Mouse (Mus musculus) megakaryocyte, embryonic 14.5 days (primary cell): ENCODE measurements around the gene Wdr62. TPM values are rescaled to one million over a fixed set of nuclear protein-coding genes. Genes with fewer than 3 reads are reported as not detected.
"Not testable (repeated sequence)": the region's sequence is repeated elsewhere in the genome, so short reads cannot be mapped to it uniquely, and the experiment has no call there.

ENCODE experiments used
- H3K27me3 ChIP-seq: replicated peaks from 2 replicates; pipeline ENCODE3; 2012; ENCODE audit warnings: inconsistent platforms
- H3K36me3 ChIP-seq: replicated peaks from 2 replicates; pipeline ENCODE3; 2012; ENCODE audit warnings: low read length, inconsistent platforms, mixed read lengths
- H3K4me1 ChIP-seq: 2 replicates; pipeline ENCODE4 v1.6.1; 2012; ENCODE audit warnings: inconsistent platforms
- H3K4me3 ChIP-seq: replicated peaks from 2 replicates; pipeline ENCODE3; 2012; ENCODE audit warnings: moderate library complexity, mild to moderate bottlenecking, inconsistent platforms
- H3K9me3 ChIP-seq: 2 replicates; pipeline ENCODE4 v1.6.1; 2012; ENCODE audit warnings: inconsistent platforms
- FLI1 ChIP-seq: IDR thresholded peaks from 2 replicates; pipeline ENCODE4 v1.6.1; 2012; ENCODE audit warnings: low read length, inconsistent platforms, mixed read lengths
- GATA1 ChIP-seq: IDR thresholded peaks from 3 replicates; pipeline ENCODE4 v1.6.1; 2012; ENCODE audit warnings: mixed read lengths, low read length, inconsistent platforms, borderline replicate concordance
- polyA plus RNA-seq: library from polyadenylated mRNA; stranded (reverse); fragments of >175 nt; gene quantifications from 2 replicates; pipeline ENCODE4 v1.2.3, GENCODE M21; 2012; ENCODE audit warnings: low replicate concordance; ENCODE audit not compliant: insufficient read depth

Gene Wdr62
- polyA plus RNA-seq, 1 experiment, result 35.7 TPM

- no peak overlapping the region for H3K4me3 ChIP-seq
- H3K36me3 ChIP-seq, result no peaks in the 10 kb centered on the region
- H3K9me3 ChIP-seq, result peaks cover 4% of the 10 kb centered on the region; the same call in 1 of the 2 replicates
- no peak for TF ChIP-seq GATA1
- TF ChIP-seq FLI1, result no peak
- peaks cover 2% of the 10 kb centered on the region for H3K27me3 ChIP-seq
- H3K4me1 ChIP-seq, result peaks cover 27% of the 10 kb centered on the region
Measured at GRCm38 (mm10) chr7:30215875-30216274, 64.3 kb downstream of the Wdr62 start.

DNA sequence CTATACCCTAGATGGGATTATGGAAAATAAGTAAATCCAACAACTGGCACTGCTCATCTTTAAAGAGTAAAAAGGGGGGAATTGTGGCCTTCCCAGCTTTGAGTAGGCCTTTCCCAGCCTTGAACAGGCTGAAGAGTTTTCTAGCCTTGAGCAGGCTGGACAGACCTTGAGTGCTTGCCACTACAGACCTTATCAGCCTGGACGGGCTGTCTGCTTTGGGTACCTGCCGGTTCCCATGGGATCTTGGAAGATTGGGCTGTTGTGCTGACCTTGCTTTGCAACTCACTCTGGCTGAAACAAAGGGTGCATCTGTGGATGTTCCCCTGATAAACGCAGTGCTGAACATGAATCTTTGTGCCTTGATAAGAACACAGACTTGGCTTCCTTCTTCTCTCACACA lies 66.3 kb downstream of the Wdr62 start:
- H3K36me3 ChIP-seq, result no peaks in the 10 kb centered on the region
- H3K27me3 ChIP-seq, result peaks cover 2% of the 10 kb centered on the region
- TF ChIP-seq FLI1 (no peak), GATA1 (no peak)
- H3K4me3 ChIP-seq, result no peak overlapping the region
- peaks cover 13% of the 10 kb centered on the region for H3K4me1 ChIP-seq
- peaks cover 4% of the 10 kb centered on the region; the same call in 1 of the 2 replicates for H3K9me3 ChIP-seq

DNA sequence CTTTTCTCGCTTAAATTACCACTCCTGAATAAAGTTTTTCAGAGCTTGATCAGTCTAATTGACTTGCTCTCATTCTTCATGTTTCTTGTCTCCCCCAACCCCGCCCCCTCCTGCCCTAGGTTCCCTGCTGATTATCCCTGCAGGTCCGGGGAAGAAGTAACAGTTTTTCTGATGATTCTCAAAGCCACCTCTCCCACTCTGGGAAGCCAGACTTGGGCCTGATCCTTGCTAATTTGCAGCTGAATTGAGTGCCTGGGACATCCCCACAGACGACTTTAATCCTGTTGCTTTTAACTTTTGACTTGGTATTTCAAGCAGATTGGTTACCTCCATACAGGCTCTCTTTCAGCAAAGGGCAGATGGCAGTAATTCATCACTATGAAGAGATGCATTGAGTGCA lies 69.2 kb downstream of the Wdr62 start:
- no peak for TF ChIP-seq GATA1
- TF ChIP-seq FLI1, result no peak
- Histone ChIP-seq H3K27me3 (peaks cover 2% of the 10 kb centered on the region), H3K4me3 (no peak overlapping the region), H3K4me1 (no peaks in the 10 kb centered on the region), H3K9me3 (peaks cover 4% of the 10 kb centered on the region; the same call in 1 of the 2 replicates), H3K36me3 (no peaks in the 10 kb centered on the region)

DNA sequence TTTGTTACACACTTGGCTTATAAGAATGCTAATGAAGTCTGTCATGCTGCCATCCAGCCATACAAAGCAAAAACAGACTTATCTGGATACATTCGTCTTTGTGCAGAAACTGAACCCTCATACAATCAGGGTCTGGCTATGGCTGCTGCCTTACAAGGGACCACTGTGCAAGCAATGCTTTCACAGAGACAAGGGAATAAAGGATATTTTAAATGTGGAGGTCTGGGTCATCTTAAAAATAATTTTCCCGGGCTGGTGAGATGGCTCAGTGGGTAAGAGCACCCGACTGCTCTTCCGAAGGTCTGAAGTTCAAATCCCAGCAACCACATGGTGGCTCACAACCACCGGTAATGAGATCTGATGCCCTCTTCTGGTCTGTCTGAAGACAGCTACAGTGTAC lies 73.9 kb downstream of the Wdr62 start:
- not testable (repeated sequence) for H3K36me3 ChIP-seq, H3K4me3 ChIP-seq, H3K27me3 ChIP-seq, H3K9me3 ChIP-seq
- H3K4me1 ChIP-seq, result peaks cover 12% of the 10 kb centered on the region

DNA sequence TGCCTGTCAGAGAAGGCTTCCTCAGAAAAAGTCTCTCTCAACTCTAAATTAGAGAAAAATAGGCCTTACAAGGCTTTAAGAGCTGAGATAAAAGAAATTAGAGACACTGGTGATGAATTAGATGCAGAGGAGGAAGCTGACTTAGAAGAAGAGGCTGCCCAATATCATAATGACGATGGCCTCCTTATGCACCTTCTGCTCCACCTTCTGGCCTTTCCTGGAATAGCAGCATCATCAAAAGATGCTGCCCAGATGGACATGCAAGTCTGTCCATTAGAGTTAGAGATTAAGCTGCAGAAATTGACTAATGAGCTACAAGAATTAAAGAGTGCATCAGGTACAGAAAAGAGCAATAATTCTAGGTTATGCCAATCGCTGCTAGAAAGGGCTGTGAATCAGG lies 74.8 kb downstream of the Wdr62 start:
- no peak for TF ChIP-seq FLI1
- TF ChIP-seq GATA1, result no peak
- no peaks in the 10 kb centered on the region for H3K27me3 ChIP-seq
- peaks cover 12% of the 10 kb centered on the region for H3K4me1 ChIP-seq
- no peak overlapping the region for H3K4me3 ChIP-seq
- H3K9me3 ChIP-seq, result no peaks in the 10 kb centered on the region
- no peaks in the 10 kb centered on the region for H3K36me3 ChIP-seq

GRCm38 (mm10) chr7:30204380-30204779 lies 75.8 kb downstream of the Wdr62 start:
- TF ChIP-seq GATA1 (no peak), FLI1 (no peak)
- H3K4me1 ChIP-seq, result peaks cover 12% of the 10 kb centered on the region
- no peaks in the 10 kb centered on the region for H3K36me3 ChIP-seq
- peak overlapping the region; percentile 44 for H3K4me3 ChIP-seq
- H3K27me3 ChIP-seq, result no peaks in the 10 kb centered on the region
- no peaks in the 10 kb centered on the region for H3K9me3 ChIP-seq

- Histone ChIP-seq H3K36me3 (no peaks in the 10 kb centered on the region), H3K4me1 (peaks cover 21% of the 10 kb centered on the region), H3K9me3 (no peaks in the 10 kb centered on the region), H3K4me3 (no peak overlapping the region), H3K27me3 (no peaks in the 10 kb centered on the region)
- TF ChIP-seq FLI1 (no peak), GATA1 (no peak)
Measured at GRCm38 (mm10) chr7:30202895-30203690, 77.1 kb downstream of the Wdr62 start.

- not testable (repeated sequence) for H3K27me3 ChIP-seq, H3K4me3 ChIP-seq, H3K9me3 ChIP-seq, H3K36me3 ChIP-seq
- H3K4me1 ChIP-seq, result peaks cover 45% of the 10 kb centered on the region
Measured at GRCm38 (mm10) chr7:30200661-30201060, 79.6 kb downstream of the Wdr62 start.

DNA sequence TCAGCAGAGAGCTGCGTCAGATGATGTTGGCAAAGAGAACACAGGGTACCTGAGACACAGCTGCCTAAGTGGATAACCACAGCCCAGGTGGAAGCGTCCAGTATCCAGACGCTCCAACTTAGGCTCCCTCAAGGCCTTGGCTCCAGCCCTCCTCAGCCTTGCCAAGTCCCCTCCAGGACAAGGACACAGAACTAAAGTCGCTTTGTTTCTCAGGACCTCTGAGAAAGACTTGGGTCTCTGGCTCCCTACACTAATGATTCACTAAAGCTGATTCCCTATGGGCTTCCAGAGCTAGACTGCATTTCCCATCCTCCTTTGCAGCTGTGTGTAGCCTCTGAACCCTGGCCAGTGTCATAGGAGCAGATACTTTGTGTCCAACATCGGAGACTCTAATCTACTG lies 80.0 kb downstream of the Wdr62 start:
- Histone ChIP-seq H3K9me3 (no peaks in the 10 kb centered on the region), H3K36me3 (no peaks in the 10 kb centered on the region), H3K4me1 (peaks cover 46% of the 10 kb centered on the region), H3K4me3 (no peak overlapping the region), H3K27me3 (no peaks in the 10 kb centered on the region)
- TF ChIP-seq FLI1 (no peak), GATA1 (no peak)

DNA sequence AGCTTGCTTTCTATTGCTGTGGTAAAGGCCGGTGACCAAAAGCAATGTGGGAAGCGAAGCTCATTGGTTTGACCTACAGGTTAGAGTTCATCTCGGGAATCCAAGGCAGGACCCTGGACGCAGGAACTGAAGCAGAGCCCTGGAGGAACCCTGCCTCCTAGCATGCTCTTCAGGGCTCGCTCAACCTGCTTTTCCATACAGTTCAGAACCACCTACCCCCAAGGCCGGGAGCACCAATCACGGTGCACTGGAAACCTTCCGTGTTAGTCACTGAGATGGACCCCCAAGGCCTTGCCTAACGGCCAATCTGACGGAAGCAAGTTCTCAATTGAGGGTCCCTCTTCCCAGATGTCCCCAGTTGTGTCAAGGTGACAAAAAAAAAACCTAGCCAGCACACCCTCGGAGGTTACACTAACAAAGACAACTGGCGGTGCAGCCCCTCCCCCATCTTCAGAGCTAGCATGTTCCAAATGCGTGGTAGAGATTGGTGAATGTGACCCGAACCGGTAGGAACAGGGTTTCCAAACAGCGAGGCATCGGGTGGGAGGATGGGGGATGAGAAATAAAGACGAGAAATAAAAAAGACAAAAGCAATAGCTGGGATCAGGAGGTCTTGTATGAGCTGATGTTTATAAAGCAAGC lies 80.6 kb downstream of the Wdr62 start:
- Histone ChIP-seq H3K4me1 (peaks cover 44% of the 10 kb centered on the region), H3K4me3 (no peak overlapping the region), H3K36me3 (no peaks in the 10 kb centered on the region), H3K27me3 (no peaks in the 10 kb centered on the region), H3K9me3 (no peaks in the 10 kb centered on the region)
- no peak for TF ChIP-seq FLI1
- no peak for TF ChIP-seq GATA1
